Mouse (Mus musculus): ENCODE results near the gene Nhlrc1. TPM values are rescaled to one million over a fixed set of nuclear protein-coding genes. Genes with fewer than 3 reads are reported as not detected.

Nhlrc1 gene
- polyA plus RNA-seq (2014; fragmentation: Nextera tagmentation; extraction: Ambion mirVana): 1.6 and 2.0 TPM in 2 replicates

DNA sequence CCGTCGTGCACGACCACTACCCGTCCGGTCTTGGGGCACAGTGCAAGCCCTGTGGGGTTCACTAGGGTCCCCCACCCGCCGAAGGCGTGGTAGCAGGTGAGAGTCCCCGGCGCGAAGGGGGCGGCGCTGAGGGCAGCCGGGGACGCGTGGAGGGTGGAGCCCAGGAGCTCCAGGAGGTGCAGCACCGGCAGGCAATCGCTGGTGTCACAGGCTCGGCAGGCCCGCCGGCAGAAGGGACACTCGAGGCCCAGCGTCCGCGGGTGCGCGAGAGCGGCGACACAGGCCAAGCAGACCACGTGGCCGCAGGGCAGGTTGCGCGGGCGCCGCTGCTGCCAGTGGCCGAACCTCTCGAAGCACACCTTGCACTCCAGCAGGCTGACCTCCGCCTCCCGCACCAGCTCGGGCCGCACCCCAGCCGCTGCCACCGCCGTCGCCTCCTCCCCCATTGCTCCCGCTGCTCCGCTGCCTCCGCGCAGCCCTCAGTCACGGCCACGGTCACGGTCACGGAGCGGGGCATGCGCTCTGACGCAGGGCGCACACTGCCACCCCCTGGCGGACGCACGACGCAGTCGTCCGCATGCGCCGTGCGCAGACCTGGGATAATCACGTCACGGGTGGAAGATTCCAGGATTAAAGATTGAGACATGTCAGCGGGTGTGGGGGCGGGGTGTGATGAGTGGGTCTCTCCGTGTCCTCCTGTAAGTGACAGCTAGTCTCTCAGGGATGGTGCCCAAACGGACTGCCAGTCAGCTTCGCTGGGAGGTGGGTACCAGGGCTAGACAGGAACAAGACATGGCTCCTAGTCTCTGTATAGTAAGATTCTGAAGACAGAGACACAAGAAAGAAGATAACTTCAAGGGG, at the start of gene Nhlrc1:
Nhlrc1 (minus strand) TSS at position 517 of the 861 bp plus-strand sequence.
- H3K27me3 ChIP-seq (replicated peaks; ENCODE audit: control insufficient read depth, insufficient read depth, low read length): peaks cover 8% of the 10 kb centered on the region
- H3K4me1 ChIP-seq (replicated peaks; ENCODE audit: control insufficient read depth, insufficient read depth, low read length): peaks cover 4% of the 10 kb centered on the region; the same call in 1 of the 2 replicates
- DNase-seq (ENCODE audit: low spot score) (peak; percentile 75), ATAC-seq (replicated peaks; ENCODE audit: low FRiP score) (peak; percentile 75)
- H3K9ac ChIP-seq (ENCODE audit: low read depth, low read length): peak within 1 kb of the TSS; percentile 69
- 4% methylated on average over 70 of the region's 73 CpGs for WGBS
- peak within 1 kb of the TSS; percentile 99 for H3K4me2 ChIP-seq
- H3K36me3 ChIP-seq (ENCODE audit: control insufficient read depth, insufficient read depth, low read length): no peaks in the 10 kb centered on the region; the same call in 1 of the 2 replicates
- H3K27ac ChIP-seq (ENCODE audit: low read depth, low read length): no peak within 1 kb of the TSS
- no peaks in the 10 kb centered on the region for H3K9me3 ChIP-seq (ENCODE audit: control insufficient read depth, low read length)
- H3K4me3 ChIP-seq (ENCODE audit: low read depth, low read length): peak within 1 kb of the TSS; percentile 67

DNA sequence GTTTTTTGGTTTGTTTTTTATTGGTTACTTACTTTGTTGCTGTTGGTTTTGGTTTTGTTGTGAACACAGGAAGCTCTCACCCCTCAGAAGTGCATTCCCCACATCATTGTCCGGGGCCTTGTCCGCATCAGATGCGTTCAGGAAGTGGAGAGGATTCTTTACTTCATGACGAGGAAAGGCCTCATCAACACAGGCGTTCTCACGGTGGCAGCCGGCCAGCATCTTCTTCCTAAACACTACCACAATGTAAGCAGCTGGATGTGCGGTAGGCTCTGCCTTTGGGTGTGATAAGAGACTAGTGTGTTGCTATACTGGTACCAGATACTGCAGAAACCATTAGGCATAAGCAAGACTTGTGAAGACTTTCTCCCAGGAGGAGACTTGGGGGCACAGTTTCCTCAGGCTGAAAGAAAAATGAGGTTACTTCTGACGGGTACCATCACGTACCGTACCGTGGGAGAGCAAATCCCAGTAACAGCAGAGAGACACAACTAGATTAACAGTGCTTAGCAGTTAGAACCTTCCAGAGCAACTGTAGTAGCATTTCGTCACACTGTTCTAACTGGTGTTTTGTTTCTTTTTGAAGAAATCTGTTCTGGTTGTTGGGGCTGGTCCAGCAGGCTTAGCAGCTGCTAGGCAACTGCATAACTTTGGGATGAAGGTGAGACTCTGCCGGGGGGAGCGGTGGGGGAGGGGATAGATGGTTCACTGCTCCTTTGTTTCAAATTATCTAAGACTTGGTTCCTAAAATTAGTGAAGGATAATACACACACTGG, 49.5 kb upstream of the Nhlrc1 start:
- no peak overlapping the region for H3K27ac ChIP-seq (ENCODE audit: low read depth, low read length)
- H3K36me3 ChIP-seq (ENCODE audit: control insufficient read depth, insufficient read depth, low read length): no peaks in the 10 kb centered on the region
- no peaks in the 10 kb centered on the region for H3K27me3 ChIP-seq (replicated peaks; ENCODE audit: control insufficient read depth, insufficient read depth, low read length)
- H3K4me1 ChIP-seq (replicated peaks; ENCODE audit: control insufficient read depth, insufficient read depth, low read length): no peaks in the 10 kb centered on the region
- DNase-seq (ENCODE audit: low spot score) (peak; percentile 24), ATAC-seq (replicated peaks; ENCODE audit: low FRiP score) (no peak)
- no peaks in the 10 kb centered on the region for H3K9me3 ChIP-seq (ENCODE audit: control insufficient read depth, low read length)
- H3K9ac ChIP-seq (ENCODE audit: low read depth, low read length): no peak overlapping the region
- WGBS: 84% methylated on average over 15 of the region's 15 CpGs
- no peak overlapping the region for H3K4me3 ChIP-seq (ENCODE audit: low read depth, low read length)
- no peak overlapping the region for H3K4me2 ChIP-seq

DNA sequence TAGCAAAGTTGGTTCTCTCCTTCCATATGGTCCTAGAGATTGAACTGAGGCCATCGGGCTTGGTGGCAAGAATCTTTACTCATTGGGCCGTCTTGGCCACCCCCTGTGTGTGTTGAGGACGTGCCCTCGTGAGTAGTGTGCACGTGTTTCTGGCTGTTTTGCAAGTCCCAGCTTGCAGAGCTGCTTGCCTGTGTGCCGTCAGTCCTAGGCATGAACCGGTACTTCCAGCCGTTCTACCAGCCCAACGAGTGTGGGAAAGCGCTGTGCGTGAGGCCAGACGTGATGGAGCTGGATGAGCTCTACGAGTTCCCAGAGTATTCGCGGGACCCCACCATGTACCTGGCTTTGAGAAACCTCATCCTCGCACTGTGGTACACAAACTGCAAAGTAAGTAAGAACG, 48.1 kb upstream of the Nhlrc1 start:
- 94% methylated on average over 17 of the region's 17 CpGs for WGBS
- no peak for DNase-seq (ENCODE audit: low spot score)
- H3K9ac ChIP-seq (ENCODE audit: low read depth, low read length): no peak overlapping the region

DNA sequence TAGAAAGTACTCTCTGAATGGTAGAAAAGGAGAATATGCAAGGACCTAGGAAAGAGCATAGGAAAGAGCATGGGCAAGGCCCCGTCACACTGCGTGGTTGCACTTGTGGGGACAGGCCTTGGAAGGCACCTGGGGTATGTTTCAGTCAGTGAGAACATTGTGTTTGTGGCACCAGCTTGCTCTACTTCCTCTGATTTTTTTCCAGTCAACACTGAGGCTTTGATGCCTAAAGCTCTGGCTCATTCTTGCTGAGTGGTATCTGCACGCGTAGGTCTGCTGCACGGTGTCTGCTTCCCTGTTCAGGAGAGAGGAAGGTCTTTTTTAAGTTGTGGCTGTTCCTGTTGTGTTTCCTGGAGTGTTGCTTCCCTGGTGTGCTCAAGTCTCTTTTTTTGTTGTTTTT, 42.1 kb upstream of the Nhlrc1 start:
- Histone ChIP-seq H3K4me2 (no peak overlapping the region), H3K4me3 (ENCODE audit: low read depth, low read length) (no peak overlapping the region), H3K4me1 (replicated peaks; ENCODE audit: control insufficient read depth, insufficient read depth, low read length) (no peaks in the 10 kb centered on the region), H3K9ac (ENCODE audit: low read depth, low read length) (no peak overlapping the region), H3K27ac (ENCODE audit: low read depth, low read length) (no peak overlapping the region), H3K9me3 (ENCODE audit: control insufficient read depth, low read length) (no peaks in the 10 kb centered on the region), H3K27me3 (replicated peaks; ENCODE audit: control insufficient read depth, insufficient read depth, low read length) (no peaks in the 10 kb centered on the region), H3K36me3 (ENCODE audit: control insufficient read depth, insufficient read depth, low read length) (0 out of 2 replicates have a peak, but pooled peaks cover 2% of the 10 kb centered on the region)
- 81% methylated on average over 5 of the region's 5 CpGs for WGBS
- ATAC-seq (replicated peaks; ENCODE audit: low FRiP score) (no peak), DNase-seq (ENCODE audit: low spot score) (no peak)

More for the DNA sequence above, 48.1 kb upstream of the Nhlrc1 start:
- Histone ChIP-seq H3K4me2 (no peak overlapping the region), H3K4me1 (replicated peaks; ENCODE audit: control insufficient read depth, insufficient read depth, low read length) (no peaks in the 10 kb centered on the region), H3K27ac (ENCODE audit: low read depth, low read length) (no peak overlapping the region), H3K9me3 (ENCODE audit: control insufficient read depth, low read length) (no peaks in the 10 kb centered on the region), H3K36me3 (ENCODE audit: control insufficient read depth, insufficient read depth, low read length) (no peaks in the 10 kb centered on the region), H3K4me3 (ENCODE audit: low read depth, low read length) (no peak overlapping the region), H3K27me3 (replicated peaks; ENCODE audit: control insufficient read depth, insufficient read depth, low read length) (no peaks in the 10 kb centered on the region)
- ATAC-seq (replicated peaks; ENCODE audit: low FRiP score): no peak

DNA sequence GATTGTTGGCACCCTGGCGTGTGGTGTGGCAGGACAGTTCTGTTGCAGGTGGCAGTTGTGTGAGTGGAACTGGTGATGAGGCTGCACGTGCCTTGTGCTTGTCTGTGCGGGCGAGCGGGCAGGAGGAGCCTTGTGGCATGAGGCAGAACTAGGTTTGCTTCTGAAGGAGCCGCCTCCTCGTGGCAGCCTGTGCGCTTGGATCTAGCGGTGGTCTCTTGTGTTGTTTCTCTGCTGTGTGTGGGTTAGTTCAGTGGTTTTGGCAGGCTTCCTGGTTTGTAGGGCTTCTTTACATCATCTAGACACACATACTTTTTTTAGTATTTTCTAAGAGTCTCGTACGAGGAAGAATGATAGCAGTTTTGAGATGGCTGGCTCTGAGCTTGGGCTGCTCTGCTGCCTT, 41.5 kb upstream of the Nhlrc1 start:
- no peak for ATAC-seq (replicated peaks; ENCODE audit: low FRiP score)

DNA sequence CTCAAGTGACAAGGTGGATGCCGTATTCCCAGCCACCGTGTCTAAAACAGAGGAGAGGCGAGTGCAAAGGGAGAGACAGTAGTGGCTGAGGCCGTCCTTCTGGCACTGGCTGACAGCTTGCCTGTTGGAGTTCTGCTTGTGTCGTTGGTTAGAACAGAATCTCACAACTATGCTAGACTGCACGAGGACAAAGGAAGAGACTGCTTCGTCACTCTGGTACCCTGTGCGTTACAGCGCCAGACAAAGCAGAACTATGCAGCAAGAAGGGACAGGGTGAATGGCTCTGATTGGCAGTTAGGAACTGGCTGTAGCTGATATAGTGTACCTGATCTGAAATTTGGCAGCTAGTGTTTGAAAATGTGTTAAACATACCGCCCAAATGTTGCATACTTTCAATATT, 39.3 kb upstream of the Nhlrc1 start:
- WGBS: 83% methylated on average over 10 of the region's 10 CpGs
- no peaks in the 10 kb centered on the region for H3K27me3 ChIP-seq (replicated peaks; ENCODE audit: control insufficient read depth, insufficient read depth, low read length)
- peaks cover 9% of the 10 kb centered on the region for H3K36me3 ChIP-seq (ENCODE audit: control insufficient read depth, insufficient read depth, low read length)
- no peak overlapping the region for H3K4me2 ChIP-seq
- no peaks in the 10 kb centered on the region for H3K9me3 ChIP-seq (ENCODE audit: control insufficient read depth, low read length)
- no peaks in the 10 kb centered on the region for H3K4me1 ChIP-seq (replicated peaks; ENCODE audit: control insufficient read depth, insufficient read depth, low read length)
- DNase-seq (ENCODE audit: low spot score): no peak
- H3K9ac ChIP-seq (ENCODE audit: low read depth, low read length): no peak overlapping the region
- no peak overlapping the region for H3K27ac ChIP-seq (ENCODE audit: low read depth, low read length)
- ATAC-seq (replicated peaks; ENCODE audit: low FRiP score): no peak
- no peak overlapping the region for H3K4me3 ChIP-seq (ENCODE audit: low read depth, low read length)

More for the DNA sequence above, 41.5 kb upstream of the Nhlrc1 start:
- DNase-seq (ENCODE audit: low spot score): no peak
- Histone ChIP-seq H3K4me2 (no peak overlapping the region), H3K36me3 (ENCODE audit: control insufficient read depth, insufficient read depth, low read length) (0 out of 2 replicates have a peak, but pooled peaks cover 4% of the 10 kb centered on the region), H3K4me3 (ENCODE audit: low read depth, low read length) (no peak overlapping the region), H3K27ac (ENCODE audit: low read depth, low read length) (no peak overlapping the region), H3K27me3 (replicated peaks; ENCODE audit: control insufficient read depth, insufficient read depth, low read length) (no peaks in the 10 kb centered on the region), H3K9ac (ENCODE audit: low read depth, low read length) (no peak overlapping the region), H3K9me3 (ENCODE audit: control insufficient read depth, low read length) (no peaks in the 10 kb centered on the region), H3K4me1 (replicated peaks; ENCODE audit: control insufficient read depth, insufficient read depth, low read length) (no peaks in the 10 kb centered on the region)
- 84% methylated on average over 11 of the region's 11 CpGs for WGBS

- H3K4me3 ChIP-seq (ENCODE audit: low read depth, low read length): no peak overlapping the region
- WGBS: 71% methylated on average over 4 of the region's 4 CpGs
- no peak overlapping the region for H3K4me2 ChIP-seq
- no peak for DNase-seq (ENCODE audit: low spot score)
- no peaks in the 10 kb centered on the region for H3K9me3 ChIP-seq (ENCODE audit: control insufficient read depth, low read length)
- H3K9ac ChIP-seq (ENCODE audit: low read depth, low read length): no peak overlapping the region
- H3K27me3 ChIP-seq (replicated peaks; ENCODE audit: control insufficient read depth, insufficient read depth, low read length): no peaks in the 10 kb centered on the region
- ATAC-seq (replicated peaks; ENCODE audit: low FRiP score): no peak
- H3K4me1 ChIP-seq (replicated peaks; ENCODE audit: control insufficient read depth, insufficient read depth, low read length): no peaks in the 10 kb centered on the region
- no peak overlapping the region for H3K27ac ChIP-seq (ENCODE audit: low read depth, low read length)
- H3K36me3 ChIP-seq (ENCODE audit: control insufficient read depth, insufficient read depth, low read length): peaks cover 9% of the 10 kb centered on the region
Measured at GRCm38 (mm10) chr13:47050009-47050408, 35.4 kb upstream of the Nhlrc1 start.

- H3K27me3 ChIP-seq (replicated peaks; ENCODE audit: control insufficient read depth, insufficient read depth, low read length): no peaks in the 10 kb centered on the region
- H3K4me1 ChIP-seq (replicated peaks; ENCODE audit: control insufficient read depth, insufficient read depth, low read length): peaks cover 7% of the 10 kb centered on the region
- no peak overlapping the region for H3K9ac ChIP-seq (ENCODE audit: low read depth, low read length)
- WGBS: 97% methylated on average over 4 of the region's 4 CpGs
- no peak overlapping the region for H3K27ac ChIP-seq (ENCODE audit: low read depth, low read length)
- H3K4me2 ChIP-seq: no peak overlapping the region
- H3K36me3 ChIP-seq (ENCODE audit: control insufficient read depth, insufficient read depth, low read length): peaks cover 9% of the 10 kb centered on the region
- DNase-seq (ENCODE audit: low spot score) (no peak), ATAC-seq (replicated peaks; ENCODE audit: low FRiP score) (no peak)
- no peaks in the 10 kb centered on the region for H3K9me3 ChIP-seq (ENCODE audit: control insufficient read depth, low read length)
- no peak overlapping the region for H3K4me3 ChIP-seq (ENCODE audit: low read depth, low read length)
Measured at GRCm38 (mm10) chr13:47047996-47048395, 33.3 kb upstream of the Nhlrc1 start.

All from liver, embryonic 11.5 days (tissue).